Mouse (Mus musculus): Measurements from ENCODE around the gene Ogt.
A peak's percentile ranks its signal among the peaks of the same experiment; 100 is the strongest.

The Ogt gene

DNA sequence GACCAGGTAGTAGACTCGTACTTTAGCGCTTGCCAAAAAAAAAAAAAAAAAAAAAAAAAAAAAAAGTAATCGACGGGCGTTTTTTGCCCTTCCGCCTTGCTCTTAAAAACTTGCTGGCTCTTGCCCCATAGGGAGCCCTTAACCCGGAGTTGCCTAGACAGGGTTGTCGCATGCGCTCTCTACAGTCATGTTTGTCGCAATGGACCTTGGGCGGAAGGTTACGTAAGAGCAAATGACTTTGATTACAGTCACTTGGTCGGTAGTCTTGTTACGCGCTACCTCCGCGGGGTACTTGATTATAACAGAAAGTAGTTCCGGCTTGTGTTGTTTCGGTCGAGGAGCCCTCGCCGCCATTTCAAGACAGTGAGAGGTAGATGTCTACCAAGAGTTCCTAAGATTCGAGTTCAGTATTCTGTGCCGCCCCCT lies at the start of gene Ogt:
Gene Ogt (plus strand): TSS at position 320 of the 426 bp plus-strand sequence.
- peak; percentile 83 for DNase-seq (ENCODE audit: low spot score)

DNA sequence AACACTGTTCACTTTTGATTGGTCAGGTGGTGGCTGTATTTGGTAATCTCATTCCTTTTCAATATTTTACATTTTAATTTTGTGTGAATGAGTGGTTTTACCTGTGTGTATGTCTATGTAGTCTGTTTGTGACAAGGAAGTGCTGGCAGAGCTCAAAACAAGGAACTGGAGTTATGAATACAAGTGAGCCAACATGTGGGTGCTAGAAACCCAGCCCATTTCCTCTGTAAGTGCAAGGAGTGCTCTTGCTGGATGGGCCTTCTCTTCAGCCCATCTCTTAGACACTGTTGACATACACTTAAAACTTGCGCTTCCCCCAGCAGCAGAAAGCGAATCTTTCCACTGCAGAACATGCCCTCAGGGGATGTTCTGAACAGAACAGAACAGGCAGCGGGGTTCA lies 23.7 kb upstream of the Ogt start:
- DNase-seq (ENCODE audit: low spot score) = no peak

DNA sequence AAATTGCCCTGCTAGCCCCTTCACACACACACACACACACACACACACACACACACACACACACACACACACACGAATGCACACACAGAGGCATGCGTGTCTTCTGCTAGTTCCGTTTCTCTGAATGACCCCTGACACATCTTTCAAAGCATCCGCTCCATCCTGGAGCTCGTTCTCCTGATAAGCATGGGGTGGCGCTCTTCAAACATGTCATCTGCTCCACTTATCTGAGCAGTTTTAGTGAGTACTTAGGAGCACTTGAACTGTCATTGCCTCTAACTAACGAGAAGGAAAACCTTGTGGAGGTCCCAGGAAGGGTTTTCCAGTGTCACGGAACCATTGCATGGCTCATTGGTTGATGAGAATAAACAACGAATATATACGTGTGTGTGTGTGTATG lies 22.0 kb upstream of the Ogt start:
- no peak for DNase-seq (ENCODE audit: low spot score)

DNA sequence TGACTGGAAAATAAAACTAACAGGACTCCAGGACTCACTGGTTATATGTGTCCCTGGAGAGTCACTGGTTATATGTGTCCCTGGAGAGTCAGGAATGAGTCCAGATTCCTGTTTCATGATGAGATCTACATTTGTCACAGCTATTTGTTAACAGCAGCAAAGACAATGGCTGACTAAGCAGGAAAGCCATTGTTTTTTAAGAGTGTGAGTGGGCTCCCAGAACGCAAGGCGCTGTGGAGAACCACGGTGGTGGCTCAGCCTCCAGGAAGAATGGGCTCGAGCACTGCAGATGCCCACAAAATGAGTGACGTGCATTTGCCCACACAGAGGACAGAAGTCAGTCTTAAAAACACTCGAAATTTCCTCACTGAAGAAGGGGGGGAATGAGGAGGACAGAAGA lies 19.5 kb upstream of the Ogt start:
- no peak for DNase-seq (ENCODE audit: low spot score)

DNA sequence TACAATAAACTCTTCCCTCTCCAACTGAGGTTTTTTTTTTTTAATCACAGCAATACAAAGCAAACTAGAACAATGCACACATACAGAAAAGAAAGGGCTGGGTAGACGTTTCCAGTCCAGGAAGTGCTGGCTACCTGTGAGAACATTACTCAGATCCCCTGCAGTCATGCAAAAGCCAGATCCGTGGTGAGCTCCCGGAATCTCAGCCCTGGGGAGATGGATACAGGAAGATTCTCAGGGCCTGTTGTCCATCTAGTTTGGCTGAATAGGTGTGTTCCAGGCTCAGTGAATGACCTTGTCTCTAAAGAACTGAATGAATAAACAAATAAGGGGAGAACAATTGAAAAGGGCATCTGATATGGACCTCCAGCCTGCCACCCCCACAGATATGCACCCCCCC lies 17.3 kb upstream of the Ogt start:
- DNase-seq (ENCODE audit: low spot score) = no peak

DNA sequence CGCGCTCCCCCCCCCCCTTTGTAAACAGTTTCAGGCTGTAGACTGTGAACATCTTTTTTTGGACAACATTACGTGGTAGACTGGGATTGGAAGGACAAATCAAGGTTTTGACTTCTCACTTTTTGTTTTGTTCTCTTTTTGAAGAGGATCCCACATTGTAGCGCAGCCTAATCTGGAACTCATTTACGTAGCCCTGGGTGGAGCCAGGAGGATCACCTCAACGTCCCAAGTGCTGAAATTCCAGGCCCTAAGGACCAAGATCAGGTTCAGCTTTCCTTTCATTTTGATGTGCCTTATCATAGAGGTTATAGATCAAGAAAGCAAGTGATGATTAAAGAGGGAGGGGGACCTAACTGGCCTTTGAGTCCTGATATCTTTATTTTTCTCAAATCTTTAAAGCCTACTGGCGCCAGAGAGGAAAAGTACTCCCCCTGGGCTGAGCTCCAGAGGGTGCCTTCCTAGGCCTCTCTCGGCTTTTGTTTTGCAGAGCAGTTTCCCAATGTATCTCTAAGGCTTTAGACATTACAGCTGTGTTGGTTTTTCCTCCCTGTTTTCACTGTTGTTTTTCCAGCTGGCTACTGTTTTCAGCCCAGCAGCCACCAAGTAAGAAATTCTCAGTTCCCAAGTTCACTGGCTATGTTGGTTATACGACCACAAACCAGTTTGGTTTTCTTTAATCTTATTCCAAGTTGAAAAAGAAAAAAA lies 2.9 kb upstream of the Ogt start:
- DNase-seq (ENCODE audit: low spot score) = no peak

DNA sequence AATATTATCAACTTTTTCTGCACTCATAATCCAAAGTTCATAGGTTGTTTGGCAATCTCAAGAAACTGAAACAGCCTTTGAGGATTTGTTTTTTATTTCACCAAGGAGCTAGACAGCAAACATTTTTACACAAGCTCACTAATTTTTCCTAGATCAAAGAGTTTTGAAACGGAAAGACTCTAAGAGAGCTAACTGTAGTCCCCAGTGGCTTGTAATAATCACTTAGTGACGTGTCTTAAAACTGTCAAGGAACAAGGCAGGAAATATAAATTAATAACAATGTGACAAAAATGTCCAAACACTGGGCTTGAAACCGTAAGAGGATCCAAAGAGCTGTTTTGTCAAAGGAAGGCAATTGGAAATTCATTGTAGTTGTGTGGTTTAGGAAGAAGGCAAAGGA lies 1.0 kb upstream of the Ogt start:
- DNase-seq (ENCODE audit: low spot score) = no peak

DNA sequence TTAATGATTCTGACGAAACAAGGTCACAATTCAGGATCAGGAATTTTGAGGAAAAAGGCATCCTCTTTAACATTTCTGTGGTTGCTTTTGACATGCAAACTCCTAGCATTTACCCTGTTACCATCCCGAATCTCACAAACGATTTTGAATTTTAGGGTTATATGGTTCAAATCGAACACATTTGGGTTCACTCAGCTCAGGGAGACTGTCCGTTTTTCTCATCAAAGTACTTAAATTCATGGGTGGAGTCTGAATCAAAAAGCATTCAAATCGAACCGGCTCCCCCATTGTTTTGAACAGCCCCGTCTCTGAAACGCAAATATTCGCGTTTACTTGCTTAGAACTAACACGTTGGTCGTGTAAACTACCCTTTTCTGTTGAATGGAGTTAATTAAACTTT lies 554 bp upstream of the Ogt start:
- peak; percentile 4 for DNase-seq (ENCODE audit: low spot score)

DNA sequence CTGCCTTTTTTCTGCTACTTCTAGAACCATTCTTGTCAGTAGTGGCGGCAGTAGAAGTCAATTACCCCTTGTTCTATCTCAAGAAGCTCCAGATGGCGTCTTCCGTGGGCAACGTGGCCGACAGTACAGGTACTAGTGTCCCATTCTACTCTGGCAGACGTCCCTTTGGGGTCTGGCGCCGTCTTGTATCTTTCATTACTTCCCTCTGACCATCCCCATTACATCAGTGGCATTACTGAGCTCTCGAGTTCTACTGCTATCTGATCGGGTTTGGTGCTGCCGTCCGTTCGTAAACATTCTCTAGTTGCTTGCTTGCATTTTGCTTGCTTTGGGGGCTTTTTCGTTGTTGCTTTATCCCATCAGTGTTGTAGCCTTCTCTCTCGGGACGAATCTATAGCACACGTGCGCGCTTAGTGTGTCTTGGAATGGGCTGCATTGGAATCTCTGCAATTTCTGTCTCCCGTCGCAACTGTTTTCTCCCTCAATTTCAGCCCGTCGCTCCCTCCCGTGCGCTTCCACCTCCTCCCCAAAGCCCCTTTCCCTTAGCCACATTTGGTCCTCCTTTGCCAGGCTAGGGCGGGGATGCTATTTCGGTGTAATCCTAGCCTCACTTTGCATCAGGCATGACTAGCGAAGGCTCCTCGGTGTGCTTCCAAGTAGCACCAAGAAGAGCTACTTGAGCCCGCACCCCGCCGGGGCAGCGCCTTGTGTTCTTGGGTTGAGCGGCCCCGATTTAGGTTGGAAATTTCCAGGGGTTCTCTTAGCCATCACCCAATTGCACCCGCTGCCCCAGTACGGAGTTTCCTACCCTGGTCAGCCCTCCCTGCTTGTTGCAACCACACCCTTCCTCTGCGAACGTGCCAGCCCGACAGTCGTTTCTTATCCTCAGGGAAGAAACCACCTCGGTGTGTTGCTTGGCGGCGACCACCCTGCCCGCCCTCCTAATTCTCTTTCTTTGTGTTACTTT lies 617 bp downstream of the Ogt start:
- DNase-seq (ENCODE audit: low spot score) = peak; percentile 36

DNA sequence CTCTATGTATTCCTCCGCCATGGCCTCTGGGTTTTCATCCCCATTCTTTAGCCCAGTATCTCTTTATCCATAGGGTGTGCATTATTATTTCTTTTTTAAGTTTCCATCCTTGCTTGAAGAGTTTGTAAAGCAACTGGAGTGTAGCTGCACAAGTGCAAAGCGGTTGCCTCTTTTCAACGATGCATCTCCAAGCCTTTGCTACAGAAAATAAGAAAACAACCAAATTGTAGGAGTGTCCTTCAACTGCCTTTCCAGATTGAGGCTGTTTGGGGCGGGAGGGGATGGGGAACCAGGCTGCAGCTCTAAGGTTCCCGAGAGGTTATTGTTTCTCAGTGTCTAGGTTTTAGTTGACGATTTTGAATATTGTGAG lies 1.3 kb downstream of the Ogt start:
- DNase-seq (ENCODE audit: low spot score) = peak; percentile 2

DNA sequence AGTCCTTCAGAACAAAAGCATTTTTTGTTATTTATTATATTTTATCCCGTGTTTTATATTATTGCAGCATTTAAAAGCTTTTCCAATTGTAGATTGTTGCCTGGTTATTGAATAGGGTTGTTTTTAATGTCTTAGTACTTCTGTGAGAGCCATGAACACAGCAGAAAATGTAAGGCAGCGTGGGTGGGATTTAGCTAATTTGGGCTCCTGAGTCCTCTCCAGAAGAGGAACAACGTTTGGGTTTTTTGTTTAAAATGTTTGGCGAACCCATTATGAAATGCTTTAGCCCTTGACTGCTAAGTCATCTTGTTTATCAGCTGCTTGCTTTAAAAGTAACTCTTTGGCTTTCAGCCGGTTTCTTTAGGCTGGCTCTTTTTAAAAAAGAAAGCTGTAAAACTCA lies 2.2 kb downstream of the Ogt start:
- no peak for DNase-seq (ENCODE audit: low spot score)

DNA sequence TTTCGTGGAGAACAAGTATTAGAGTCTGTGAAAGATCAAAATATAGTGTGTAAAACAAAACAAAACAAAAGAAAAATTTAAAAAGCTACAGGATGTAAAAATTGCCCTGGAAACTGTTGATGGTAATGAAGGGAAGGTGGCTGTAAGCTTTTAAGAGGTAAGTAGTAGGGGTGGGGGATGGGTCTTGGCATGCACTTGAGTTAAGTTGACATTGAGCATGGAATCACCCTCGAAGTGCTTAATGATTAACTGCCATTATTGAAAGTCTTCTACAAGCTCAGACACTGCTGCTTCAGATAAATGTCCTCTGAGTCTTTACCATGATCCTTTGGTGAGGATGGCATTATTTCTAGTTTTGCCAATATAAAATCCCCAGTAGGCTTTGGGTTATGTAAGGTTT lies 5.4 kb downstream of the Ogt start:
- no peak for DNase-seq (ENCODE audit: low spot score)

DNA sequence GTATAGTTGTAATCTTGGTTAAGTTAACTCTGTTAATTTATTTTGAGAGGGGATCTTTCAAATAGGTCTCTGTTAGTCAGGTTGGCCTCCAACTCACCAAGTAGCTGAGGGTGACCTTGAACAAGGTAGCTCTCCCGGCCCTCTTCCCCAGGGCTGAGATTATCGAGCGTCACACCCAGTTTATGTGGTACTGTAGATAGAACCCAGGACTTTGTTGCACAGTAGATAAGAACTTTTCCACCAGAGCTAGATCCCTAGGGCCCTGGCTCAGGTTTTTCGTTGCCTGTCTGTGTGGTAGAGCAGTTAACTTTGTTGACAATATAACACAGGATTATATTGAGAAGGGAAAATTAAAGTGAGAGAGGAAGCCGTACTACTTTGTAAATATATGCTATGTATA lies 6.8 kb downstream of the Ogt start:
- no peak for DNase-seq (ENCODE audit: low spot score)

DNA sequence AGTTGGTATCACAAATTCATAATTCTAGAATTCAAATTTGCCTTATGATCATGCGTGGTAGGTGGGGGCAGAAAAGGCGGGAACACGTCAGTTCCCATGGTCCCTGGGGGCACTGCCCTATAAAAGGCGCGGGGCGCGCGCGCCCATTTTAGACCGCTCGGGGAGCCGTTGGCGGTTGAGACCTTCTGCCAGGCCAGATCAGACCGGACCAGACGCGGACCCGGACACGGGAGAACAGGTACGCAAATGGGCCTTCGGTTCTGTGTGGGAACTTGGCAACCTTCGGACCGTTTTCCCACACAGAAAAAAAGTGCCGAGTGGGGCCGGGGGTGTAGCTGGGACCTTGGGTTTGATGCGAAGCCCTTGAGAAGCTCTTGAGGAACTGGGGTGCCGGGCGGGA lies 55.8 kb downstream of the Ogt start:
- no peak for DNase-seq (ENCODE audit: low spot score)

DNA sequence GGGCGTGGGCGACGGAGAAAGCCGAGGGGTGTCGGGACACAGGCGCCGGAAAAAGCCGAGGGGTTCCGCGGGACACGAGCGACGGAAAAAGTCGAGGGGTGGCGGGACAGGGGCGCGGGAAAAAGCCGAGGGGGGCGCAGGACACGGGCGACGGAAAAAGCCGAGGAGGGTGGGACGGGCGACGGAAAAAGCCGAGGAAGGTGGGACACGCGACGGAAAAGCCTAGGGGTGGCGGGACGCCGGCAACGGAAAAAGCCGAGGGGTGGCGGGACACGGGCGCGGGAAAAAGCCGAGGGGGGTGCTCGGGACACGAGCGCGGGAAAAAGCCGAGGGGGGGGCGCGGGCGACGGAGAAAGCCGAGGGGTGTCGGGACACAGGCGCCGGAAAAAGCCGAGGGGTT lies 57.7 kb downstream of the Ogt start:
- DNase-seq (ENCODE audit: low spot score) = no peak

DNA sequence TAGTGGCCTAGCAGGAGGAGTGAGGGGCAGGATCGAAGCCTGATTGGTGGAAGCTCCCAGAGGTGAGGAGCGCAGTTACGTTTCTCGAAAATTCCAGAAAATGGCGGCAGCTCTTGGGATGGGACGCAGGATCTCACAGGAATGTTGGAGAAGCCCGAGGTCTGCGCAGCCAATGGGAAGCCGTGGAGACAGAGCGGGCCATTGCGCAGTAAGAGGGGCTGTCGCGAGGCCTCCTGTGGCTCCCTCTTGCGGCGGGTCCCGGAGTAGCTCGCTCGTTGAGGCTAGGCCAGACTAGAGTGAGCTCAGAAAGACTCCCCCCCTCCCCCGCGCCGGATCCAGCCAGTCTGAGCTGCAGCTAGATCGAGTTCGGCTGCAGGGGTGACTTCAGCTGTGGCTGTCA lies 58.4 kb downstream of the Ogt start:
- DNase-seq (ENCODE audit: low spot score) = no peak

DNA sequence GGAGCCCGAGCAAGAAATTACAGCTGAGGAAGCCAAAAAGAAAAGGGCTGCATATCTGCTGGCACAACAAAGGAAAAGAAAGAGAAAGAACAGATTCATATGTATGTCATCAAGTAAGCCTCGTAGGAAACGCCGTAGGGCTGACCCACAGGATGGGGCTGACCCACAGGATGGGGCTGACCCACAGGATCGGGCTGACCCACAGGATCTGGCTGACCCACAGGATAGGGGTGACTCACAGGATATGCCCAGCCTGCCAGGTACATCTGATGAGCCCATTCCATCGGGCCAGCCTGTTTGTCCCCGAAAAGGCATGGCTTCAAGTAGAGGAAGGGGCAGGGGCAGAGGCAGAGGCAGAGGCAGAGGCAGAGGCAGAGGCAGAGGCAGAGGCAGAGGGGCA lies 65.3 kb downstream of the Ogt start:
- DNase-seq (ENCODE audit: low spot score) = no peak

DNA sequence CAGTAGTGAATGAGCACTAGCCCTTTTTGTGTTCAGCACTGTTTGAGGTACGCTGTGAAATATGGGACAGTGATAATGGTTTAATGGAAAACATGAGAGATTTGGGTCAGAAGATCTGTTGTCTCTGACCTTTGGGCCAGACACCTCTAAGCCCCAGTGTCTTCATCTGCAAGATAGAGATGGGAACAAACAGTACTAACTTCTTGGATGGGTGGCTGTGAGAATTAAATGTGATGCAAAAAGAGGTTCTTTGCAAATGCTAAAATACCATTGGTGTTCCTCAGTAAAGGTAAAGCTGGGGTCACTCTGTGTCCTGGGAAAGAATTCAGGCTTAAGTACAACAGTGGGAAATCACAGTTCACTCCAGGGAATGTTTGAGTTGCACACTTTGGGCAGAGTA lies 80.5 kb downstream of the Ogt start:
- no peak for DNase-seq (ENCODE audit: low spot score)

DNA sequence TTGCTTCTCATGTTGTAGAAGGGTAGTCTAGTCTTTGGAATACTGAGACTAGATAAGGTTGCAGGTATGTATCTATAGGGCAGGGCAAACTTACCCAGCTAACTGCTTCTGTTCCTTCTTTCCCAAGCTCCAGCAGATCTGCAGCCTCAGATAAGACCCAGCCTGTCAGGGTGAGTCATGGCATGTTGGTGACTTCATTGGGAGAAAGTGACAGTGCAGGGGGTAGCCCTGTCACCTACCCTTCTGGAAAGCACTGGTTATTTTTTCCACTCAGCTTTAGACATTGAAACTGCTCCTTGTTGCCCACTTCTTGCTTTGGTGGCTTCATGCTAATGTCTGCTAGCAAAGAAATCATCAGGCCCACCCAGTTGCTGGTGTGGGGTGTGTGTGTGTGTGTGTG lies 90.2 kb downstream of the Ogt start:
- no peak for DNase-seq (ENCODE audit: low spot score)

DNA sequence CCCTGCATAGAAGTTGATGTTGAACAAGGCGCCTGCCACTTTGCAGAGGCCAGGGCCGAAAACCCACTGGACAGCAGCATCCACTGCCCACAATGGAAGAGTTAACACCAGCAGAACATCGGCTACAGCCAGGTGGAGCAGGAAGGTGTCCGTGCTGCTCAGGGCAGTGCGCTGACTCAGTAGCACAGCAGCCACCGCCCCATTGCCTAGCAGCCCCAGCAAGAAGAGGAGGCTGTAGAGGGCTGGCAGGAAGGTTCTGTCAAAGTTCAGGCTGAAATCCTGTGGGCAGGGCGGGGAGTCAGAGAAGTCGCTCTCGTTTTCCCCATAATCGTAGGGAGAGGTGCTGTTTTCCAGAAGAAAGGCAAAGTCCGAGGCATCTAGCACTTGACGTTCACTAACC lies 92.8 kb downstream of the Ogt start:
- no peak for DNase-seq (ENCODE audit: low spot score)

DNA sequence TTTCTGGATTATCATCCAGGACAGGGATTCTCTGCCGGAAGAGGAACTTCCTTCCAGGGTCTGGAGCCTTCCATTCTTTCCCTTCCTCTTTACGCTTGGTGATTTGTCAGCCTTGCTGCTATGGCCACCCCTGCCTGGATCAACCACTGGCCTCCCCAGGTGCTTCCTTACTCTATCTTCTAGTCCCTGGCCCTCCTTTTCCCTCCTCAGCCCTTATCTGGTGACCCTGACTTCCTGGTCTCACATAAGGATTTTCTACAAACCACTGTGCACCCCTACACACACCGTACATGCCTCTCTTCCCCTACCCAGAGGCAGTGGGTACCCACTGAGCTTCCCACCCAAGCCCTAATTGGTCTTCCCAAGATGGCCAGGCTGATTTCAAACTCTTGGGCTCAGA lies 93.4 kb downstream of the Ogt start:
- DNase-seq (ENCODE audit: low spot score) = no peak

DNA sequence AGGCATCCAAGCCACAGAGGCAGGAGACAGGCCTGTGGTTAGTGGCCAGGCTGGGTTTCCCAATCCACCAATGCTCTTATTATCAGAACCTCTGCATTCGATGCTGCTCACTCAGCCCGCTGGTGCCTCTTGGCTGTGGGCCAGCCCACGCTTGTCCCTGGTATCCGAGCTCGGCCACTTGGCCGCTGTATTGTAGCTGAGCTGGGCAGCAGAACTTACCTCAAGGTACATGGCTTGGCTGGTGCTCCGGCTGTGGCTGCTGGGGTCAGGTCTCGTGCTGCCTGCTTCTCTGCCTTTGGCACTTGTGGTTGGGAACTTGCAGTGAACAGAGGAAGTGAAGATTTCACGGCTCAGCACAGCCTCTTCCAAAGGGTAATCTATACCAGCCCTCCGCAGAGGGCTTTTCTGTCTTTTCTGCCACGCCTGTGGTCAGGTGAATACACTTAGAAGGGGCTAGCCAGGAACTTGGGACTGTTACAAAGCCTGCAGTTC lies 94.0 kb downstream of the Ogt start, which contains the start of gene Cxcr3:
Gene Cxcr3 (minus strand): TSS at position 442 of the 492 bp plus-strand sequence.
- DNase-seq (ENCODE audit: low spot score) = no peak
